Mouse (Mus musculus): ENCODE results near the gene Cmc1.
"Not testable (repeated sequence)": the region's sequence is repeated elsewhere in the genome, so short reads cannot be mapped to it uniquely, and the experiment has no call there.

Gene Cmc1

GRCm38 (mm10) chr9:118140356-118140755 lies 9.6 kb downstream of the Cmc1 start:
- not testable (repeated sequence) for DNase-seq (ENCODE audit: low spot score)

- no peak for DNase-seq (ENCODE audit: low spot score)
Observed at GRCm38 (mm10) chr9:118110360-118110710, 39.6 kb downstream of the Cmc1 start.

- no peak for DNase-seq (ENCODE audit: low spot score)
Observed at GRCm38 (mm10) chr9:118109697-118110359, 40.1 kb downstream of the Cmc1 start.

- no peak for DNase-seq (ENCODE audit: low spot score)
Observed at GRCm38 (mm10) chr9:118108527-118109011, 41.4 kb downstream of the Cmc1 start.

- DNase-seq (ENCODE audit: low spot score): no peak
Observed at GRCm38 (mm10) chr9:118101802-118102201, 48.2 kb downstream of the Cmc1 start.

GRCm38 (mm10) chr9:118100484-118100883 lies 49.5 kb downstream of the Cmc1 start:
- no peak for DNase-seq (ENCODE audit: low spot score)

GRCm38 (mm10) chr9:118099395-118099794 lies 50.6 kb downstream of the Cmc1 start:
- DNase-seq (ENCODE audit: low spot score): no peak

GRCm38 (mm10) chr9:118083834-118084233 lies 66.1 kb downstream of the Cmc1 start:
- DNase-seq (ENCODE audit: low spot score): no peak

- DNase-seq (ENCODE audit: low spot score): no peak
Observed at GRCm38 (mm10) chr9:118082575-118083431, 67.2 kb downstream of the Cmc1 start.

GRCm38 (mm10) chr9:118073358-118073757 lies 76.6 kb downstream of the Cmc1 start:
- no peak for DNase-seq (ENCODE audit: low spot score)

GRCm38 (mm10) chr9:118072101-118072500 lies 77.9 kb downstream of the Cmc1 start:
- DNase-seq (ENCODE audit: low spot score): no peak

- DNase-seq (ENCODE audit: low spot score): no peak
Observed at GRCm38 (mm10) chr9:118071337-118071736, 78.6 kb downstream of the Cmc1 start.

GRCm38 (mm10) chr9:118070442-118070841 lies 79.5 kb downstream of the Cmc1 start:
- no peak for DNase-seq (ENCODE audit: low spot score)

- no peak for DNase-seq (ENCODE audit: low spot score)
Observed at GRCm38 (mm10) chr9:118059101-118059500, 90.9 kb downstream of the Cmc1 start.

GRCm38 (mm10) chr9:118053286-118053685 lies 96.7 kb downstream of the Cmc1 start:
- DNase-seq (ENCODE audit: low spot score): no peak

- no peak for DNase-seq (ENCODE audit: low spot score)
Observed at GRCm38 (mm10) chr9:118045011-118045533, 104.9 kb downstream of the Cmc1 start.

- DNase-seq (ENCODE audit: low spot score): no peak
Observed at GRCm38 (mm10) chr9:118043581-118043980, 106.4 kb downstream of the Cmc1 start.

GRCm38 (mm10) chr9:118042738-118043137 lies 107.2 kb downstream of the Cmc1 start:
- DNase-seq (ENCODE audit: low spot score): no peak

GRCm38 (mm10) chr9:118041646-118042045 lies 108.3 kb downstream of the Cmc1 start:
- no peak for DNase-seq (ENCODE audit: low spot score)

- no peak for DNase-seq (ENCODE audit: low spot score)
Observed at GRCm38 (mm10) chr9:118041022-118041400, 109.0 kb downstream of the Cmc1 start.

GRCm38 (mm10) chr9:118040218-118041021 lies 109.6 kb downstream of the Cmc1 start, which contains the start of gene Azi2:
Gene Azi2 (plus strand): TSS chr9:118040499.
- peak; percentile 98 for DNase-seq (ENCODE audit: low spot score)

- DNase-seq (ENCODE audit: low spot score): no peak
Observed at GRCm38 (mm10) chr9:118034990-118035389, 115.0 kb downstream of the Cmc1 start.

Data from spleen, adult 12 weeks (tissue).